Mouse (Mus musculus): ENCODE results near the gene Saysd1. TPM values are rescaled to one million over a fixed set of nuclear protein-coding genes. Genes with fewer than 3 reads are reported as not detected.
"Not testable (repeated sequence)": the region's sequence is repeated elsewhere in the genome, so short reads cannot be mapped to it uniquely, and the experiment has no call there.

The Saysd1 gene
- polyA plus RNA-seq, 1 experiment from 2014 or later = 4.8 TPM

- Histone ChIP-seq H3K27me3 (replicated peaks) (no peaks in the 10 kb centered on the region), H3K27ac (no peak overlapping the region), H3K9ac (no peak overlapping the region), H3K4me3 (no peak overlapping the region), H3K36me3 (no peaks in the 10 kb centered on the region), H3K4me1 (no peaks in the 10 kb centered on the region), H3K4me2 (no peak overlapping the region), H3K9me3 (replicated peaks) (no peaks in the 10 kb centered on the region)
- no peak for ATAC-seq
These were observed 73.6 kb downstream of the Saysd1 start for GRCm38 (mm10) chr14:20064771-20065170.

DNA sequence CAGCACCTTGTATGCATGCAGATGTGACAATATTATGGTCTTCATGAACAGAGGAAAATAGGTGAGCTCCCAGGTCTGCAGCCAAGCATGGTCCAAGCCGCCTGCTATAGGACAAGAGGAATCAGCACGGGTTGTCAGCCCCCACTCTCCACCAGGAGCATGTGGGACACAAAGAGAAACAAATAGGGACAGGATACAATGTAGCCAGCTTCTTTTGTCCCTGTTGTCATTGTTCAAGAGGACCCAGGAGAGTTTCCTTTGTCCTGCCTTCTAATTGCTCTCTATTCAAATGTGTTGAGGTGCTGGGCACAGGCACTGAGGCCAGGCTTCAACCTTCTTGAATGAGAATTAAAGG is 89.9 kb downstream of the Saysd1 start:
- Histone ChIP-seq H3K4me1 (no peaks in the 10 kb centered on the region), H3K9me3 (replicated peaks) (no peaks in the 10 kb centered on the region), H3K27ac (no peak overlapping the region), H3K9ac (no peak overlapping the region), H3K27me3 (replicated peaks) (no peaks in the 10 kb centered on the region), H3K4me2 (no peak overlapping the region), H3K4me3 (no peak overlapping the region), H3K36me3 (no peaks in the 10 kb centered on the region)
- ATAC-seq = no peak
- WGBS (ENCODE audit: insufficient replicate concordance) = 32% methylated on average over 2 of the region's 2 CpGs

- Histone ChIP-seq H3K4me1 (no peaks in the 10 kb centered on the region), H3K4me3 (no peak overlapping the region), H3K9ac (no peak overlapping the region), H3K27me3 (replicated peaks) (no peaks in the 10 kb centered on the region), H3K4me2 (no peak overlapping the region), H3K36me3 (no peaks in the 10 kb centered on the region), H3K27ac (no peak overlapping the region), H3K9me3 (replicated peaks) (no peaks in the 10 kb centered on the region)
- no peak for ATAC-seq
- 37% methylated on average over 3 of the region's 3 CpGs for WGBS (ENCODE audit: insufficient replicate concordance)
These were observed 90.4 kb downstream of the Saysd1 start for GRCm38 (mm10) chr14:20047814-20048480.

GRCm38 (mm10) chr14:20047291-20047690 is 91.0 kb downstream of the Saysd1 start:
- ATAC-seq = no peak
- Histone ChIP-seq H3K9me3 (replicated peaks) (no peaks in the 10 kb centered on the region), H3K4me1 (no peaks in the 10 kb centered on the region)

GRCm38 (mm10) chr14:20044036-20044435 is 94.3 kb downstream of the Saysd1 start:
- Histone ChIP-seq H3K9ac (no peak overlapping the region), H3K36me3 (no peaks in the 10 kb centered on the region), H3K4me1 (no peaks in the 10 kb centered on the region), H3K4me2 (no peak overlapping the region), H3K27ac (no peak overlapping the region), H3K4me3 (no peak overlapping the region), H3K27me3 (replicated peaks) (no peaks in the 10 kb centered on the region), H3K9me3 (replicated peaks) (no peaks in the 10 kb centered on the region)
- 65% methylated on average over 1 of the region's 1 CpGs for WGBS (ENCODE audit: insufficient replicate concordance)
- ATAC-seq = no peak

More at GRCm38 (mm10) chr14:20047291-20047690, 91.0 kb downstream of the Saysd1 start:
- WGBS (ENCODE audit: insufficient replicate concordance) = 55% methylated on average over 2 of the region's 2 CpGs
- H3K4me2 ChIP-seq = no peak overlapping the region
- H3K9ac ChIP-seq = no peak overlapping the region
- no peak overlapping the region for H3K4me3 ChIP-seq
- H3K36me3 ChIP-seq = no peaks in the 10 kb centered on the region
- no peak overlapping the region for H3K27ac ChIP-seq
- H3K27me3 ChIP-seq (replicated peaks) = no peaks in the 10 kb centered on the region

GRCm38 (mm10) chr14:20041836-20042235 is 96.5 kb downstream of the Saysd1 start:
- ATAC-seq = no peak
- Histone ChIP-seq H3K27me3 (replicated peaks) (no peaks in the 10 kb centered on the region), H3K4me3 (no peak overlapping the region), H3K9ac (no peak overlapping the region), H3K36me3 (no peaks in the 10 kb centered on the region), H3K27ac (no peak overlapping the region), H3K4me2 (no peak overlapping the region), H3K4me1 (no peaks in the 10 kb centered on the region), H3K9me3 (replicated peaks) (no peaks in the 10 kb centered on the region)
- WGBS (ENCODE audit: insufficient replicate concordance) = 44% methylated on average over 2 of the region's 2 CpGs

DNA sequence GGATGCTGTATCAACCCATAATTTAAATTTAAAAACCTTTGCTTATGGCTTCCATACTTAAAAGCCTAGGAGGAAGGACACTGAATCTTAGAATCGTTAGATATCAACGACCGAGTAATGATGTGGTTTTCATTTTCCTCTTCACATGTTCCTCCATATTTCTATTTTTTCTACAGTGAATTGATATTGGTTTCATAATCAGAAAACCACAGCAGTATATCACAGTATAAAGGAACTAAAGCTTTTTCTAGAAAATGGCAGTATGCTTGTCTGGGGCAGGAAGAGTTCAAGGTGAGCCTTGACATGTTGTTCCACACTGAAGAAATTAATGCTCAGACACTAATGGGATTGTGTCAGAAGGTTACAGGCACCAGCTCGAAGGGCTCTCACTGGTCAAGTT is 97.4 kb downstream of the Saysd1 start:
- H3K4me3 ChIP-seq = no peak overlapping the region
- ATAC-seq = no peak
- H3K27ac ChIP-seq = no peak overlapping the region
- H3K9ac ChIP-seq = no peak overlapping the region
- no peaks in the 10 kb centered on the region for H3K36me3 ChIP-seq
- no peaks in the 10 kb centered on the region for H3K27me3 ChIP-seq (replicated peaks)
- 69% methylated on average over 4 of the region's 4 CpGs for WGBS (ENCODE audit: insufficient replicate concordance)
- H3K4me1 ChIP-seq = no peaks in the 10 kb centered on the region
- H3K4me2 ChIP-seq = no peak overlapping the region
- H3K9me3 ChIP-seq (replicated peaks) = no peaks in the 10 kb centered on the region

- WGBS (ENCODE audit: insufficient replicate concordance) = 62% methylated on average over 2 of the region's 2 CpGs
- Histone ChIP-seq H3K9ac (no peak overlapping the region), H3K9me3 (replicated peaks) (no peaks in the 10 kb centered on the region), H3K27ac (no peak overlapping the region), H3K36me3 (no peaks in the 10 kb centered on the region), H3K4me3 (no peak overlapping the region), H3K27me3 (replicated peaks) (no peaks in the 10 kb centered on the region), H3K4me2 (no peak overlapping the region), H3K4me1 (0 out of 2 replicates have a peak, but pooled peaks cover 2% of the 10 kb centered on the region)
- ATAC-seq = no peak
These were observed 98.5 kb downstream of the Saysd1 start for GRCm38 (mm10) chr14:20039795-20040194.

GRCm38 (mm10) chr14:20032738-20033116 is 105.6 kb downstream of the Saysd1 start:
- whole genome bisulfite sequencing (ENCODE audit: insufficient replicate concordance) = 58% methylated on average over 1 of the region's 3 CpGs
- Histone ChIP-seq H3K4me2 (no peak overlapping the region), H3K36me3 (no peaks in the 10 kb centered on the region), H3K9me3 (replicated peaks) (no peaks in the 10 kb centered on the region), H3K27me3 (replicated peaks) (no peaks in the 10 kb centered on the region), H3K27ac (no peak overlapping the region), H3K9ac (no peak overlapping the region), H3K4me3 (no peak overlapping the region), H3K4me1 (peaks cover 15% of the 10 kb centered on the region; the same call in 1 of the 2 replicates)
- no peak for ATAC-seq

DNA sequence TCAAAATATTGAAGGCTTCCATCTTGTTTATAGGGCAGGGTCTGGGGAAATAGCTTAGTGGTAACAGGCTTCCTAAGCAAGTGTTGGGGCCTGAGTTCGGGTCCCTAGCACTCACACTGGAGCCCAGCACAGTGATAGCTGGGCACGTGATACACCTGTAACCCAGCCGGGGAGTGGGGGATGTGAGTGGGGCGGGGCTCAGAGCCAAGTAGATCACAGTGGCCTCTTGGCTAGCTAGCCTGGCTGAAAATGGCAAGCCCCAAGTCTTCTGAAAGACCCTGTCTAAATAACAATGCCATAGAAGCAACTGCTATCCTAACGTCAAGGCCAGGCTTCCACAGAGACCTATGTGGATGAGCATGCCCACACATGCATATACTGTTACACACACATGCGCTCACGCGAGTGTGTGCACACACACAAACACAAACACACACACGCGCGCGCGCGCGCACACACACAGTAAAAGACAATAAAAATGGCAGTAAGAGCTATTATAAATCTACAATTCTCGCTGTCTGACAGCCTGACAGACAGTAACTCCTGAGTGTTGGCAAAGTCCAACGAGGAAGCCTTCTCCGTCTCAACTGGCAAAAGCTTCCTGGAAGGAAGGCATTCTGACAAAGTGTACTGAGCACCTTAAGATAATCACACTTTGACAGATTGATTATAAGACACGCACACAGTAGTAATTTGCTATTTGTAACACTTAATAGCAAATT is 106.2 kb downstream of the Saysd1 start:
- no peak for ATAC-seq
- H3K4me2 ChIP-seq = no peak overlapping the region

DNA sequence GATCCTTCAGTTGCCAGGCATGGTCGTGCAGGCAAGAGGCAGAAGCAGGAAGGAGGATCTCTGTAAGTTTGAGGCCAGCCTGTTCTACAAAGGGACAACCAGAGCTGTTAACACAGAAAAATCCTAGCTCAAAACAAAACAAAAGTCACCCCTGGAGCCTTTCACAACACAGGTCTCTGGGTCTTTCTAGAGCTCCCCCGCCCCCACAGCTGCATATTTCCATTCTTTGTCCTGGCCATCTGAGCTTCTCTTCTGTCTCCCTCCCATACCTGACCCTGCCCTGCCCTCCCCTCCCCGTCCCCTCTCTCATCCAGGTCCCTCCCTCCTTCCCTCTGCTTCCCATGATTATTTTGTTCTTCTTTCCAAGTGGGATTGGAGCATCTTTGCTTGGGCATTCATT is 108.7 kb downstream of the Saysd1 start:
- peaks cover 19% of the 10 kb centered on the region for H3K4me1 ChIP-seq
- H3K4me3 ChIP-seq = no peak overlapping the region
- no peak overlapping the region for H3K27ac ChIP-seq
- no peaks in the 10 kb centered on the region for H3K27me3 ChIP-seq (replicated peaks)
- ATAC-seq = no peak
- H3K4me2 ChIP-seq = no peak overlapping the region
- no peaks in the 10 kb centered on the region for H3K36me3 ChIP-seq
- no peaks in the 10 kb centered on the region for H3K9me3 ChIP-seq (replicated peaks)
- H3K9ac ChIP-seq = no peak overlapping the region
- WGBS (ENCODE audit: insufficient replicate concordance) = 48% methylated on average over 3 of the region's 3 CpGs

More for the DNA sequence above, 106.2 kb downstream of the Saysd1 start:
- Histone ChIP-seq H3K27ac (no peak overlapping the region), H3K27me3 (replicated peaks) (no peaks in the 10 kb centered on the region), H3K9ac (no peak overlapping the region), H3K4me3 (no peak overlapping the region), H3K4me1 (peaks cover 15% of the 10 kb centered on the region; the same call in 1 of the 2 replicates), H3K36me3 (no peaks in the 10 kb centered on the region), H3K9me3 (replicated peaks) (no peaks in the 10 kb centered on the region)
- 69% methylated on average over 19 of the region's 19 CpGs for WGBS (ENCODE audit: insufficient replicate concordance)

- not testable (repeated sequence) for H3K27ac ChIP-seq; ATAC-seq; H3K9me3 ChIP-seq (replicated peaks); H3K9ac ChIP-seq; H3K4me3 ChIP-seq; H3K27me3 ChIP-seq (replicated peaks); H3K4me2 ChIP-seq; H3K36me3 ChIP-seq
- 85% methylated on average over 7 of the region's 7 CpGs for WGBS (ENCODE audit: insufficient replicate concordance)
- peaks cover 14% of the 10 kb centered on the region for H3K4me1 ChIP-seq
These were observed 110.9 kb downstream of the Saysd1 start for GRCm38 (mm10) chr14:20027475-20027874.
